Mouse (Mus musculus) gastrocnemius, adult 2 months (tissue): ENCODE results near the gene Bloc1s4. TPM values are rescaled to one million over a fixed set of nuclear protein-coding genes. Genes with fewer than 3 reads are reported as not detected.

ENCODE experiments used
- DNase-seq: peaks from one replicate; pipeline ENCODE4 v3.0.0; 2022
- H3K27ac ChIP-seq: fragments of 200-600 bp; 2 replicates; pipeline ENCODE4 v1.8.1; 2022; ENCODE audit warnings: mild to moderate bottlenecking
- H3K4me3 ChIP-seq: fragments of 200-600 bp; 2 replicates; pipeline ENCODE4 v1.8.1; 2022; ENCODE audit warnings: mild to moderate bottlenecking, moderate library complexity
- CTCF ChIP-seq: fragments of 200-600 bp; IDR thresholded peaks from 2 replicates; pipeline ENCODE4 v1.8.1; 2022; ENCODE audit warnings: antibody characterized with exemption, mild to moderate bottlenecking, moderate library complexity
- intact Hi-C: fragments of 180-260 bp; cut with DNase I; formaldehyde crosslinking; loops from one replicate; pipeline ENCODE4 v1.15.1; 2025
- total RNA-seq, 2 experiments: library from RNA; stranded (reverse); gene quantifications; 2 replicates each; pipeline ENCODE4 v1.2.3; 2021

Gene Bloc1s4
- total RNA-seq, 2 experiments from 2014 or later = 9.1 to 11.0 TPM

- no peak overlapping the region for H3K4me3 ChIP-seq
- TF ChIP-seq CTCF = no peak
- H3K27ac ChIP-seq = peak overlapping the region; percentile 89
- no peak for DNase-seq
- intact Hi-C loops = loop anchor here (2.0 kb wide), 2 partner anchors 23 to 43 kb away; no protein-coding TSS in a partner anchor
Observed at GRCm38 (mm10) chr5:36737765-36738164, 10.7 kb downstream of the Bloc1s4 start.

- no peak for TF ChIP-seq CTCF
- H3K27ac ChIP-seq = no peak overlapping the region; the same call in 1 of the 2 replicates
- H3K4me3 ChIP-seq = no peak overlapping the region
- peak; percentile 61 for DNase-seq
- intact Hi-C loops = loop anchor here (2.0 kb wide), 1 partner anchor 21 kb away; no protein-coding TSS in a partner anchor
Observed at GRCm38 (mm10) chr5:36736009-36736408, 12.4 kb downstream of the Bloc1s4 start.

- Histone ChIP-seq H3K27ac (no peak overlapping the region), H3K4me3 (no peak overlapping the region)
- intact Hi-C loops = no loop called here
- TF ChIP-seq CTCF = no peak
- no peak for DNase-seq
Observed at GRCm38 (mm10) chr5:36735106-36735505, 13.3 kb downstream of the Bloc1s4 start.

- TF ChIP-seq CTCF = no peak
- H3K27ac ChIP-seq = no peak overlapping the region
Observed at GRCm38 (mm10) chr5:36733405-36733804, 15.0 kb downstream of the Bloc1s4 start.

GRCm38 (mm10) chr5:36731901-36732652 is 16.4 kb downstream of the Bloc1s4 start:
- no peak overlapping the region for H3K4me3 ChIP-seq
- peak overlapping the region; percentile 62 for H3K27ac ChIP-seq
- TF ChIP-seq CTCF = no peak
- no peak for DNase-seq
- intact Hi-C loops = no loop called here

More at GRCm38 (mm10) chr5:36733405-36733804, 15.0 kb downstream of the Bloc1s4 start:
- intact Hi-C loops = no loop called here
- DNase-seq = no peak
- no peak overlapping the region for H3K4me3 ChIP-seq

- H3K27ac ChIP-seq = peak overlapping the region; percentile 38; the same call in 1 of the 2 replicates
- no peak overlapping the region for H3K4me3 ChIP-seq
- intact Hi-C loops = no loop called here
- no peak for DNase-seq
- no peak for TF ChIP-seq CTCF
Observed at GRCm38 (mm10) chr5:36730689-36731088, 17.8 kb downstream of the Bloc1s4 start.

DNA sequence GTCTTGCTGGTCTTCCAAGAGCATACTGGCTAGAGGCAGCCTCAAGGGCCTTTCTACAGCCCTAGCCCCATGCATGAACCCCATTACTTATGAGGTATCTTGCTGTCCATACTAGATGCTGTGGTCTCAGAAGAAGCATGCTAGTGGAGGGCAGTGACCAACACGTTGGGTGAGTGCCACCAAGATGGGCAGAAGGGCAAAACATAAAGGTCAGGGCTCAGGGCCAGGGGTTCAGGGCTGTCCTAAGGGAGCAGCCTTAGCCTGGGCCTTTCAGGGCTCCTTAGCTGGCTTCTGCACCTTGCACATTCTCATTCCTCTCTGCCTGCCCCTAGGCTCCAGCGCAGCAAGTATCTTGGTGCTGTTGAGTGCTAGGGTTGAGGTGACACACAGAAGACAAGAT is 18.5 kb downstream of the Bloc1s4 start:
- Histone ChIP-seq H3K27ac (peak overlapping the region; percentile 78), H3K4me3 (no peak overlapping the region)
- no peak for TF ChIP-seq CTCF
- intact Hi-C loops = no loop called here
- no peak for DNase-seq

GRCm38 (mm10) chr5:36729086-36729473 is 19.4 kb downstream of the Bloc1s4 start:
- intact Hi-C loops = no loop called here
- no peak overlapping the region for H3K4me3 ChIP-seq
- peak overlapping the region; percentile 78 for H3K27ac ChIP-seq
- DNase-seq = peak; percentile 71
- TF ChIP-seq CTCF = no peak

DNA sequence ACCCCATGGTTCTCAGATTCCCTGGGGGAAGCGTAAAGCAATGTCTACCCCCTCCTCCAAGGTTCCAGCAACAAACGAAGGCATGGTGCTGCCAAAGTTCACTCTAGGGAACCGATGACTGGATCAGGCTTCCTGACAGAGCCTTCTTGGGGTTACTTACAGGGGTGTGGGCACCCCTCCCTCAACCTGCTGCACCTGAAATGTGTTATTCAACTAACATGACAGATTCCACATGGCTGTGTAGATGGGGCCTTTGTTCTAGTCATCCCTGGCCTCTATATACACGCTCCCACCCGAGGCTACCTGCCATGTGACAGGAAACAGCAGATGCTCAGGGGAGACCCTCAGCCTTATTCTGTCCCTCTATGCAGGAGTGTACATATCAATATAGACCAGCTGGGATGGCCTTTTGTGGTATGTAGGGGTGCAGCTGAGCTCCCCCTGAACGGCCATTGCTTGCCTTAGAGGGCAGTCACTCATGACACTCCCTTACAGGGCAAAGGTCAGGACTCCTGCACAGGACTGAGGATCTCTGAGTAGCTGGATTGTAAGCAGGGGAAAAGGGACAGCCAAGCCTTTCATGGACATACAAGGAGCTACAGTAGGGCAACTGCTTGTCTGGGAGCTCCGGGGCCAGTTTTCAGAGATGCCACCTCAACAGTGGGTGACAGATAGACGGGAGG is 19.9 kb downstream of the Bloc1s4 start:
- no peak for DNase-seq
- no peak for TF ChIP-seq CTCF
- H3K27ac ChIP-seq = peak overlapping the region; percentile 78
- intact Hi-C loops = no loop called here
- no peak overlapping the region for H3K4me3 ChIP-seq

GRCm38 (mm10) chr5:36727776-36728175 is 20.7 kb downstream of the Bloc1s4 start:
- no peak for TF ChIP-seq CTCF
- DNase-seq = no peak
- H3K4me3 ChIP-seq = no peak overlapping the region
- intact Hi-C loops = no loop called here
- H3K27ac ChIP-seq = peak overlapping the region; percentile 78; the same call in 1 of the 2 replicates

GRCm38 (mm10) chr5:36727136-36727535 is 21.3 kb downstream of the Bloc1s4 start:
- DNase-seq = no peak
- intact Hi-C loops = no loop called here
- Histone ChIP-seq H3K4me3 (no peak overlapping the region), H3K27ac (peak overlapping the region; percentile 78; the same call in 1 of the 2 replicates)
- no peak for TF ChIP-seq CTCF

DNA sequence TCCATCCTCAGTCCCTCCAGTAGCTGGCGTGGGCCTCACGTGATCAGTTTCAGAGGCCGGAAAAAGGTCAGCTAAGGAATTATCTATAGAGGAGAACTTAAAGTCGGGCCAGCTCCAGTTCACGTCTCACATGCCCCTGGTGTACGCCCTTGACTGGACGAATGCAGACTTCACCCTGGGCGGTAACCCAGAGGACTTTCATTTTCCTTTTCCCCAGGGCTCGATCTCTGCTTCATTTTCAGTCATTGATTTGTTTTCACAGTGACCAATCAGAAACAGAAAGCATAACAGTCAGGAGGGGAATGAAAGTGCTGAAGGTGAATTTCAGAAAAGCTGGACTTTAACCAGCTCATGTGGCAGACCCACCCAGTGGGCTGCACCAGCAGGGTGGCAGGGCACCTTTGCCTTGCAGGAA is 22.1 kb downstream of the Bloc1s4 start:
- TF ChIP-seq CTCF = no peak
- H3K27ac ChIP-seq = peak overlapping the region; percentile 58
- peak overlapping the region; percentile 40 for H3K4me3 ChIP-seq
- no peak for DNase-seq
- intact Hi-C loops = no loop called here

- Histone ChIP-seq H3K27ac (peak overlapping the region; percentile 58), H3K4me3 (no peak overlapping the region)
- no peak for TF ChIP-seq CTCF
- DNase-seq = peak; percentile 13
- intact Hi-C loops = no loop called here
Observed at GRCm38 (mm10) chr5:36725861-36726260, 22.6 kb downstream of the Bloc1s4 start.
